Mouse (Mus musculus) adrenal gland, adult 2 months (tissue): ENCODE measurements around the gene Kdm5b. TPM values are rescaled to one million over a fixed set of nuclear protein-coding genes. Genes with fewer than 3 reads are reported as not detected.
"Not testable (repeated sequence)": the region's sequence is repeated elsewhere in the genome, so short reads cannot be mapped to it uniquely, and the experiment has no call there.

Source experiments
- DNase-seq: peaks from one replicate; pipeline ENCODE4 v3.0.0; 2021
- long read RNA-seq: library from polyadenylated mRNA; stranded (forward); transcript quantifications from one replicate; pipeline ENCODE4 v2.0.0, GENCODE M21; 2021
- polyA plus RNA-seq: library from polyadenylated mRNA; depleted of rRNA; stranded (reverse); fragments of >200 nt; gene quantifications from 2 replicates; pipeline ENCODE4 v1.2.3, GENCODE M21; 2012; rRNA removed
- total RNA-seq, 2 experiments: library from RNA; stranded (reverse); gene quantifications; 2 replicates each; pipeline ENCODE4 v1.2.3; 2021

Gene Kdm5b
- total RNA-seq (10 to 100 TPM; 36.0 TPM), polyA plus RNA-seq (22.3 and 23.5 TPM in 2 replicates)
- long read RNA-seq, full-length matches to known transcripts, result 2 of 6 reads
- long read RNA-seq, partial matches to known transcripts, result 3 of 6 reads
- long read RNA-seq, other reads (novel, unspliced or antisense), result 1 of 6 reads

- peak; percentile 93 for DNase-seq
Measured at GRCm38 (mm10) chr1:134559976-134560375, at the start of gene Kdm5b. Gene Kdm5b (plus strand): TSS chr1:134560171.

- DNase-seq, result no peak
Measured at GRCm38 (mm10) chr1:134512183-134512582, 47.8 kb upstream of the Kdm5b start.

- DNase-seq, result no peak
Measured at GRCm38 (mm10) chr1:134512584-134512983, 47.4 kb upstream of the Kdm5b start.

- peak; percentile 45 for DNase-seq
Measured at GRCm38 (mm10) chr1:134513312-134513860, 46.6 kb upstream of the Kdm5b start.

- DNase-seq, result peak; percentile 16
Measured at GRCm38 (mm10) chr1:134513876-134514590, 45.9 kb upstream of the Kdm5b start.

GRCm38 (mm10) chr1:134515891-134516290 lies 44.1 kb upstream of the Kdm5b start:
- no peak for DNase-seq

GRCm38 (mm10) chr1:134516491-134517198 lies 43.3 kb upstream of the Kdm5b start:
- DNase-seq, result no peak

GRCm38 (mm10) chr1:134517841-134518240 lies 42.1 kb upstream of the Kdm5b start:
- not testable (repeated sequence) for DNase-seq

GRCm38 (mm10) chr1:134518677-134519076 lies 41.3 kb upstream of the Kdm5b start:
- DNase-seq, result peak; percentile 89

- DNase-seq, result not testable (repeated sequence)
Measured at GRCm38 (mm10) chr1:134519201-134519600, 40.8 kb upstream of the Kdm5b start.

GRCm38 (mm10) chr1:134520001-134520721 lies 39.8 kb upstream of the Kdm5b start:
- no peak for DNase-seq

- no peak for DNase-seq
Measured at GRCm38 (mm10) chr1:134521163-134521562, 38.8 kb upstream of the Kdm5b start.

- no peak for DNase-seq
Measured at GRCm38 (mm10) chr1:134522325-134522724, 37.6 kb upstream of the Kdm5b start.

- DNase-seq, result peak; percentile 22
Measured at GRCm38 (mm10) chr1:134524424-134524823, 35.5 kb upstream of the Kdm5b start.

- no peak for DNase-seq
Measured at GRCm38 (mm10) chr1:134525015-134525414, 35.0 kb upstream of the Kdm5b start.

GRCm38 (mm10) chr1:134526752-134527151 lies 33.2 kb upstream of the Kdm5b start:
- no peak for DNase-seq

- DNase-seq, result no peak
Measured at GRCm38 (mm10) chr1:134530618-134531017, 29.4 kb upstream of the Kdm5b start.

GRCm38 (mm10) chr1:134533710-134534109 lies 26.3 kb upstream of the Kdm5b start:
- not testable (repeated sequence) for DNase-seq

GRCm38 (mm10) chr1:134535054-134535453 lies 24.9 kb upstream of the Kdm5b start:
- no peak for DNase-seq

- no peak for DNase-seq
Measured at GRCm38 (mm10) chr1:134535513-134535912, 24.5 kb upstream of the Kdm5b start.

- no peak for DNase-seq
Measured at GRCm38 (mm10) chr1:134540610-134541009, 19.4 kb upstream of the Kdm5b start.

GRCm38 (mm10) chr1:134548231-134548630 lies 11.7 kb upstream of the Kdm5b start:
- DNase-seq, result no peak
